Mouse (Mus musculus) retina, embryonic 14.5 days (tissue): ENCODE measurements around the gene Fgf2.

Experiments
- DNase-seq: peaks from one replicate; pipeline ENCODE4 v3.0.0-alpha.2; 2015; ENCODE audit warnings: low spot score

Fgf2 gene

GRCm38 (mm10) chr3:37354737-37355136, 6.6 kb downstream of the Fgf2 start:
- no peak for DNase-seq

GRCm38 (mm10) chr3:37360729-37361128, 12.6 kb downstream of the Fgf2 start:
- DNase-seq: no peak

- DNase-seq: no peak
Measured at GRCm38 (mm10) chr3:37365144-37365543, 17.0 kb downstream of the Fgf2 start.

GRCm38 (mm10) chr3:37365976-37366375, 17.8 kb downstream of the Fgf2 start:
- DNase-seq: no peak

GRCm38 (mm10) chr3:37366381-37367053, 18.4 kb downstream of the Fgf2 start:
- no peak for DNase-seq

- no peak for DNase-seq
Measured at GRCm38 (mm10) chr3:37370407-37370806, 22.3 kb downstream of the Fgf2 start.

GRCm38 (mm10) chr3:37373712-37374111, 25.6 kb downstream of the Fgf2 start:
- no peak for DNase-seq

GRCm38 (mm10) chr3:37377926-37378325, 29.8 kb downstream of the Fgf2 start:
- DNase-seq: no peak

GRCm38 (mm10) chr3:37378412-37378811, 30.3 kb downstream of the Fgf2 start:
- no peak for DNase-seq

- no peak for DNase-seq
Measured at GRCm38 (mm10) chr3:37379201-37379600, 31.1 kb downstream of the Fgf2 start.

GRCm38 (mm10) chr3:37379930-37380881, 32.1 kb downstream of the Fgf2 start:
- DNase-seq: no peak

GRCm38 (mm10) chr3:37381457-37381856, 33.3 kb downstream of the Fgf2 start:
- DNase-seq: no peak

- DNase-seq: no peak
Measured at GRCm38 (mm10) chr3:37383096-37383765, 35.1 kb downstream of the Fgf2 start.

GRCm38 (mm10) chr3:37387310-37387709, 39.2 kb downstream of the Fgf2 start:
- DNase-seq: no peak

- DNase-seq: no peak
Measured at GRCm38 (mm10) chr3:37396930-37397608, 48.9 kb downstream of the Fgf2 start.

- no peak for DNase-seq
Measured at GRCm38 (mm10) chr3:37397646-37398045, 49.5 kb downstream of the Fgf2 start.

- no peak for DNase-seq
Measured at GRCm38 (mm10) chr3:37398661-37399395, 50.7 kb downstream of the Fgf2 start.

- DNase-seq: no peak
Measured at GRCm38 (mm10) chr3:37401729-37402610, 53.8 kb downstream of the Fgf2 start.

- DNase-seq: no peak
Measured at GRCm38 (mm10) chr3:37407598-37407997, 59.5 kb downstream of the Fgf2 start.

- no peak for DNase-seq
Measured at GRCm38 (mm10) chr3:37413446-37413845, 65.3 kb downstream of the Fgf2 start.
